Mouse (Mus musculus) MEL (cell line): ENCODE results near the gene Ctsd. TPM values are rescaled to one million over a fixed set of nuclear protein-coding genes. Genes with fewer than 3 reads are reported as not detected.

Experiments used
- DNase-seq: peaks from one replicate; pipeline ENCODE4 v3.0.0; 2011; ENCODE audit warnings: low read depth, low spot score
- H3K27ac ChIP-seq: 2 replicates; pipeline ENCODE4 v1.5.1; 2012; ENCODE audit warnings: low read depth, mild to moderate bottlenecking, control low read depth, low read length, moderate library complexity; ENCODE audit not compliant: control insufficient read depth
- H3K27me3 ChIP-seq, 2 experiments: fragments of 150-350 bp in 1 of 2; sonication (generic) in 1 of 2; 2 replicates each; pipeline ENCODE4 v1.6.1; 2012; ENCODE audit warnings: low read length in 2 of 2, mild to moderate bottlenecking in 2 of 2, improper control_type of control experiment in 1 of 2, moderate library complexity in 1 of 2; ENCODE audit not compliant: insufficient read depth in 2 of 2, control insufficient read depth in 1 of 2
- H3K36me3 ChIP-seq, 2 experiments: 2 replicates each; pipeline ENCODE4 v1.6.1; 2012 to 2014; ENCODE audit warnings: low read length in 2 of 2, improper control_type of control experiment in 1 of 2, inconsistent platforms in 1 of 2, mild to moderate bottlenecking in 1 of 2; ENCODE audit not compliant: insufficient read depth in 2 of 2, control insufficient read depth in 1 of 2
- H3K4me1 ChIP-seq, 2 experiments: fragments of 150-350 bp in 1 of 2; sonication (generic) in 1 of 2; 2 replicates each; pipeline ENCODE4 v1.6.1; 2012; ENCODE audit warnings: low read length in 2 of 2, improper control_type of control experiment in 1 of 2, mild to moderate bottlenecking in 1 of 2; ENCODE audit not compliant: insufficient read depth in 2 of 2, control insufficient read depth in 1 of 2
- H3K4me3 ChIP-seq, 2 experiments: fragments of 150-350 bp in 1 of 2; sonication (generic) in 1 of 2; 2 replicates each; pipeline ENCODE4 v1.5.1; 2012; ENCODE audit warnings: low read depth in 2 of 2, low read length in 2 of 2, mild to moderate bottlenecking in 2 of 2, moderate library complexity in 2 of 2, control low read depth in 1 of 2, improper control_type of control experiment in 1 of 2; ENCODE audit not compliant: control insufficient read depth in 1 of 2, insufficient read depth in 1 of 2
- H3K79me2 ChIP-seq: 2 replicates; pipeline ENCODE4 v1.6.1; 2012; ENCODE audit warnings: mild to moderate bottlenecking, low read length, moderate library complexity; ENCODE audit not compliant: control insufficient read depth, poor library complexity, insufficient read depth
- H3K9ac ChIP-seq: 2 replicates; pipeline ENCODE4 v1.6.1; 2012; ENCODE audit warnings: low read depth, mild to moderate bottlenecking, control low read depth, low read length, moderate library complexity; ENCODE audit not compliant: control insufficient read depth, poor library complexity, severe bottlenecking
- H3K9me3 ChIP-seq: fragments of 150-350 bp; sonication (generic); replicated peaks from 2 replicates; pipeline ENCODE4 v1.6.1; 2012; ENCODE audit warnings: mild to moderate bottlenecking, low read length, improper control_type of control experiment, moderate library complexity; ENCODE audit not compliant: insufficient read depth
- CHD1 ChIP-seq: IDR thresholded peaks from 2 replicates; pipeline ENCODE4 v1.6.1; 2012; ENCODE audit warnings: low read depth, mild to moderate bottlenecking, inconsistent platforms, low read length, improper control_type of control experiment
- CTCF ChIP-seq, 3 experiments: IDR thresholded peaks in 2 of 3; conservative IDR thresholded peaks in 1 of 3; 2 replicates each; pipeline ENCODE4 v1.5.1; 2011 to 2012; ENCODE audit warnings: low read length in 3 of 3, low read depth in 2 of 3, mild to moderate bottlenecking in 2 of 3, improper control_type of control experiment in 1 of 3, inconsistent platforms in 1 of 3, mixed read lengths in 1 of 3, moderate library complexity in 1 of 3; ENCODE audit not compliant: control insufficient read depth in 1 of 3, insufficient read depth in 1 of 3, poor library complexity in 1 of 3, severe bottlenecking in 1 of 3
- ELF1 ChIP-seq: IDR thresholded peaks from 2 replicates; pipeline ENCODE4 v1.6.1; 2014; ENCODE audit warnings: low read depth, mild to moderate bottlenecking, inconsistent platforms, low read length, improper control_type of control experiment, moderate library complexity
- ETS1 ChIP-seq: IDR thresholded peaks from 2 replicates; pipeline ENCODE4 v1.6.1; 2012; ENCODE audit warnings: low read depth, mild to moderate bottlenecking, inconsistent platforms, low read length, improper control_type of control experiment, moderate library complexity
- GABPA ChIP-seq: IDR thresholded peaks from 2 replicates; pipeline ENCODE4 v1.6.1; 2012; ENCODE audit warnings: low read depth, mild to moderate bottlenecking, inconsistent platforms, low read length, improper control_type of control experiment, moderate library complexity
- HCFC1 ChIP-seq: IDR thresholded peaks from 2 replicates; pipeline ENCODE4 v1.6.1; 2012; ENCODE audit warnings: low read depth, mild to moderate bottlenecking, inconsistent platforms, low read length, improper control_type of control experiment, moderate library complexity
- JUND ChIP-seq: IDR thresholded peaks from 2 replicates; pipeline ENCODE4 v1.6.1; 2011; ENCODE audit warnings: low read depth, mild to moderate bottlenecking, improper control_type of control experiment, low read length
- MAX ChIP-seq: IDR thresholded peaks from 2 replicates; pipeline ENCODE4 v1.6.1; 2011; ENCODE audit warnings: low read length, improper control_type of control experiment
- MYB ChIP-seq: IDR thresholded peaks from 2 replicates; pipeline ENCODE4 v1.6.1; 2011; ENCODE audit warnings: mild to moderate bottlenecking, low read depth, low read length, improper control_type of control experiment
- MYC ChIP-seq: IDR thresholded peaks from 2 replicates; pipeline ENCODE4 v1.6.1; 2011; ENCODE audit warnings: low read depth, mild to moderate bottlenecking, low read length, improper control_type of control experiment, moderate library complexity
- NRF1 ChIP-seq: IDR thresholded peaks from 2 replicates; pipeline ENCODE4 v1.6.1; 2014; ENCODE audit warnings: low read depth, mild to moderate bottlenecking, inconsistent platforms, low read length, improper control_type of control experiment, moderate library complexity; ENCODE audit not compliant: poor library complexity, insufficient read depth, severe bottlenecking
- POLR2AphosphoS5 ChIP-seq: IDR thresholded peaks from 2 replicates; pipeline ENCODE4 v1.6.1; 2012; ENCODE audit warnings: low read depth, borderline replicate concordance, mild to moderate bottlenecking, inconsistent platforms, low read length, moderate library complexity, mixed read lengths
- RAD21 ChIP-seq: IDR thresholded peaks from 2 replicates; pipeline ENCODE4 v1.6.1; 2011; ENCODE audit warnings: mild to moderate bottlenecking, low read depth, low read length, improper control_type of control experiment
- SIN3A ChIP-seq: IDR thresholded peaks from 2 replicates; pipeline ENCODE4 v1.6.1; 2012; ENCODE audit warnings: low read length, improper control_type of control experiment, inconsistent platforms
- SMC3 ChIP-seq: IDR thresholded peaks from 2 replicates; pipeline ENCODE4 v1.6.1; 2011; ENCODE audit warnings: low read depth, low read length, improper control_type of control experiment
- TAL1 ChIP-seq: IDR thresholded peaks from 2 replicates; pipeline ENCODE4 v1.6.1; 2012; ENCODE audit warnings: mild to moderate bottlenecking, inconsistent platforms, low read length, moderate library complexity, mixed read lengths
- TBP ChIP-seq: IDR thresholded peaks from 2 replicates; pipeline ENCODE4 v1.8.0; 2011; ENCODE audit warnings: low read depth, low read length, improper control_type of control experiment
- TCF12 ChIP-seq: IDR thresholded peaks from 2 replicates; pipeline ENCODE4 v1.6.1; 2014; ENCODE audit warnings: low read depth, mild to moderate bottlenecking, inconsistent platforms, low read length, improper control_type of control experiment, moderate library complexity
- UBTF ChIP-seq: IDR thresholded peaks from 2 replicates; pipeline ENCODE4 v1.6.1; 2012; ENCODE audit warnings: low read depth, mild to moderate bottlenecking, inconsistent platforms, low read length, improper control_type of control experiment, moderate library complexity, borderline replicate concordance; ENCODE audit not compliant: insufficient read depth
- USF2 ChIP-seq, 2 experiments: IDR thresholded peaks; 2 replicates each; pipeline ENCODE4 v1.6.1; 2011 to 2012; ENCODE audit warnings: improper control_type of control experiment in 2 of 2, low read length in 2 of 2, borderline replicate concordance in 1 of 2, inconsistent platforms in 1 of 2, low read depth in 1 of 2, mild to moderate bottlenecking in 1 of 2; ENCODE audit not compliant: insufficient read depth in 1 of 2
- ZKSCAN1 ChIP-seq: IDR thresholded peaks from 2 replicates; pipeline ENCODE4 v1.6.1; 2012; ENCODE audit warnings: low read depth, mild to moderate bottlenecking, inconsistent platforms, low read length, improper control_type of control experiment, moderate library complexity
- ZMIZ1 ChIP-seq: IDR thresholded peaks from 2 replicates; pipeline ENCODE4 v1.6.1; 2012; ENCODE audit warnings: low read depth, mild to moderate bottlenecking, inconsistent platforms, low read length, improper control_type of control experiment, moderate library complexity
- ZNF384 ChIP-seq: IDR thresholded peaks from 2 replicates; pipeline ENCODE4 v1.6.1; 2012; ENCODE audit warnings: low read depth, mild to moderate bottlenecking, inconsistent platforms, low read length, improper control_type of control experiment
- polyA plus RNA-seq, 2 experiments: library from polyadenylated mRNA; stranded (reverse) in 1 of 2; unstranded in 1 of 2; fragments of >175 nt in 1 of 2; fragments of >200 nt in 1 of 2; gene quantifications; 2 replicates each; pipeline versions ENCODE4 v1.2.1 to v1.2.4; 2012; ENCODE audit warnings: low replicate concordance in 2 of 2, low read depth in 1 of 2; ENCODE audit not compliant: insufficient read length in 2 of 2, insufficient read depth in 1 of 2, missing spikeins in 1 of 2
- total RNA-seq: library from RNA; depleted of rRNA; stranded (reverse); fragments of 300-350 nt; gene quantifications from 2 replicates; pipeline ENCODE4 v1.2.3, GENCODE M21; 2012

Ctsd gene
- total and polyA plus RNA-seq, 3 experiments = 89.3 to 179 (median 115) TPM

DNA sequence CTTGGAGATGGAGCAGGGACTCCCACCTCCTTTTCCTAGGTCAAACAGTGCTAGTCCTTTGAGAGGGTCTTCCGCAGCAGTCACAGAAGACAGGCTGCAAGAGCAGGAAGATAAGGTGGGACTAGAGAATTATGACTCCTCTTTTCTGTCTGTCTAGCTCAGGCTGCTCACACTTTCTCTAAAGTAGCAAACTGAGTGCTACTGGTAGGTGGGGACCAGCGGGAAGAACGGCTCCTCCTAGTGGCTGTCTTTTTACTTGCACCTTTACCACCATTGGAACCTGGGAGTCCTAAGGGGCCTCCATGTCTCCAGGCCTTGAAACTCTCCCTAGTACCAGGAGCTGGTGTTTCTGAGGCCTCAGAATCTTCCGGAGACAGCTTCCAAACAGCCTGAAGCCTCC is 47.7 kb upstream of the Ctsd start (continued):
- TF ChIP-seq TCF12 = no peak
- no peak for TF ChIP-seq GABPA
- no peak for TF ChIP-seq SIN3A
- TF ChIP-seq ZNF384 = no peak
- TF ChIP-seq RAD21 = peak; percentile 85
- TF ChIP-seq, all 39 proteins: peak for 6

DNA sequence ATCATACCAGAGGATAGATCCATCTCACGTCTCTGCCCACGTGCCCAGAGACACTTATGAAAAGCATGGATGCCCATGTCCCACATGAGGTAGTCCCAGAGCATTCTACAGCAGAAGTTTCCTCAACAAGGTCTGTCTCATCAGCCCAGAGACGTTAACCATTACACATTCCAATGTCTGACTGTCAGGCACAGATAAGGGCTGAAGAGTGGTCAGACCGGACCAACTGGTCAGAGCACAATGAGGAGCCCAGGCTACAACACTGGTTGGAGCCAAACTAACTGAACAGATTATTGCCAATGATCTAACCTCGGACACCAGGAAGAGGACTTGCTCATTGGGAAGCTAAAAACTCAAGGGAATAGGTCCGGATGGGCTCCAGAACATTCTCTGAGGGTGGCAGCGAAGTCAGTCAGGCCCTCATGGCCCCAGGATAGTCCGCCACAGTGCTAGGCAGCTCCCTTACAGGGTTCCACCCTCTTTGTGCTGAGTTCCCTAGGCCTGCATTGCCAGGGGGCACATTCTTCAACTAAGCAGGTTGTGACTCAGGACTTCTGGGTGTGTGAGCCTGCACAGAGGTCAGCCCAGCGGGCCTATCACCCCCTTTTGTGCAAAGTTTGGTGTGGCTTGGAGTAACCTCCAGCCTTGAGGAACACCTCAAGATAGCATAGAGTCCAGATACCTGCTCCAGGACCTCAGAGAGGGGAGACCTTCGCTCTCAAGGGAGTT is 46.5 kb upstream of the Ctsd start, which contains the start of gene Syt8:
TSS of gene Syt8 (plus strand) at position 714 of the 729 bp plus-strand sequence.
- Histone ChIP-seq H3K4me3 (no peak within 1 kb of the TSS), H3K9ac (no peak within 1 kb of the TSS), H3K79me2 (no peaks in the 10 kb centered on the region), H3K4me1 (no peaks in the 10 kb centered on the region), H3K9me3 (no peaks in the 10 kb centered on the region), H3K27me3 (peaks cover 5 to 9% of the 10 kb centered on the region in 2 experiments; a peak in 3 of 4 replicates), H3K27ac (no peak within 1 kb of the TSS), H3K36me3 (no peaks in the 10 kb centered on the region)
- TF ChIP-seq ELF1 (no peak), HCFC1 (no peak), CHD1 (no peak), SMC3 (no peak), TAL1 (no peak), UBTF (no peak), CTCF (IDR thresholded peaks at IDR 0.05 in 2 of 3, conservative IDR thresholded peaks at IDR 0.05 in 1 of 3; ENCODE audit: control insufficient read depth in 1 of 3, insufficient read depth in 1 of 3, low read depth in 2 of 3, low read length in 3 of 3, poor library complexity in 1 of 3, severe bottlenecking in 1 of 3) (no peak), ZMIZ1 (no peak), ZKSCAN1 (no peak), TBP (no peak), MYC (no peak), MYB (no peak), JUND (no peak), ETS1 (no peak), MAX (no peak), POLR2AphosphoS5 (no peak), NRF1 (no peak), USF2 (IDR thresholded peaks at IDR 0.05; ENCODE audit: borderline replicate concordance in 1 of 2, insufficient read depth in 1 of 2, low read depth in 1 of 2, low read length in 2 of 2) (no peak)
- no peak for DNase-seq
